Mouse (Mus musculus): ENCODE measurements at regions not wholly inside any gene's neighbourhood (a gene's known extent, or its start where the extent isn't known, plus 50 kb on each side); places are given as distances from the start of the nearest gene placed in this dataset.
A peak's percentile ranks its signal among the peaks of the same experiment; 100 is the strongest.

GRCm38 (mm10) chr15:8903651-8904050, 64.1 kb upstream of the Ranbp3l start:
- no peak for DNase-seq (ENCODE audit: low spot score in 2 of 2)

DNA sequence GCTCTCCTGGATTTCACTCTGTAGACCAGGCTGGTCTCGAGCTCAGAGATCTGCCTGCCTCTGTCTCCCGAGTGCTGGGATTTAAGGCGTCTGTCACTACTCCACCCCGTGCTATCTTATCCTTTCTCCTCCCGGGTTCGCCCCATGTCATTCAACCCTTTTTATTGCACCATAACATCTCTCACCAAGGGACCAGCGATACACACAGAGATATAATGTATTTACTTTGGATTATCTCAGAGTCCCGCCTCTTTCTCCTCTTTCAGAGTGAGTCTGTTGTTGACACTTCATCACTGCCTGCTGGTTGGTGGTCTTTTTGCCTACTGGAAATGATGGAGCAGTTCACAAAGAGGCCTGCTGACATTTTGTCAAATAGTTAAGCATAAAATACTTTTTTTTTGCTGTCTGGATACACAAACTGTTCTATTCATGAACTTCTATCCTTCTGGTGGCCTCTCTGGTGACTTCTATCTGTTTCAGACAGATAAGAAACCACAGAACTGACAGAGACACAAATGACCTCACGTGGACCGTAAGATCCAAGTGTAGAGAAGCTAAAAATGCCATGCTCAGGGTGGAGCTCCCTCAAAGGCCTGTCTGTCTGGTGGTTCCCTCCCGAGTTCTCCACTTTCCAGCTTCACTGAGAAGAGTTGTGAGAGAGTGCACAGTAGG, 70.1 kb upstream of the Ranbp3l start:
- DNase-seq (ENCODE audit: low spot score in 2 of 2): no peak

- no peak for DNase-seq (ENCODE audit: low spot score in 2 of 2)
Observed at GRCm38 (mm10) chr15:8896856-8897255, 70.9 kb upstream of the Ranbp3l start.

GRCm38 (mm10) chr15:8896391-8896790, 71.4 kb upstream of the Ranbp3l start:
- peak in 1 of 2 experiments; percentile 4 for DNase-seq (ENCODE audit: low spot score in 2 of 2)

- no peak for DNase-seq (ENCODE audit: low spot score in 2 of 2)
Observed at GRCm38 (mm10) chr15:8885585-8885984, 82.2 kb upstream of the Ranbp3l start.

GRCm38 (mm10) chr15:8884608-8885467, 82.9 kb upstream of the Ranbp3l start:
- no peak for DNase-seq (ENCODE audit: low spot score in 2 of 2)

DNA sequence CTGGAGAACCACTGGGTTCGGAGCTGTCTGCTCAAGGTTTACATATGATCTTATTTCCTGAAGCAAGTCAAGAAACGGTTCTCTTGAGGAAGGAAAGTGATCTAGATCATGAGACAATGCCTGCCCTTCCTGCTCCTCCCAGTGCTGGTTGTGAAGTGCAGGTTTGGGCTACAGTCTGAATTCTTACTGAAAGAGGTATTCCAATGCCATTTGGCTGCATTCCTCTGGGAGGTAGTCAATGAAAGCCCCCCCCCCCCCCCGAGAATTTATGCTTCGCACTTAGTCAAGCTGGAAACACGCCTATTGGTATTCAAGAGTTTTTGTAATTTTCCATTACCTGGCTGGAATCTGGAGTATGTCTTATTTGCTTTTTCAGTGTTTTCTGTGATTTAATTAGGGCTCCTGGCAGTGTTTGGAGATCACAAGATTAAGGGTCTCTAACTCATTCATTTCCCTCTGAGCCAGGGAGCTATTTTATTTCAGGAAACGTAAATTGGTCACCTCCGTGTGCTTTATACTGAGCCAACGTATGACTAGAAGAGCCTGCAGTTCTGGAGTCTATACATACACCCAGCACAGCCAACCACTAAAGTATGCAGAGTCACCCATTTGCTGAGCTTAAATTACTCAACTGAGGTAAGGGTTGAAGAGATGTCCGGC, 84.7 kb upstream of the Ranbp3l start:
- DNase-seq (ENCODE audit: low spot score in 2 of 2): no peak

DNA sequence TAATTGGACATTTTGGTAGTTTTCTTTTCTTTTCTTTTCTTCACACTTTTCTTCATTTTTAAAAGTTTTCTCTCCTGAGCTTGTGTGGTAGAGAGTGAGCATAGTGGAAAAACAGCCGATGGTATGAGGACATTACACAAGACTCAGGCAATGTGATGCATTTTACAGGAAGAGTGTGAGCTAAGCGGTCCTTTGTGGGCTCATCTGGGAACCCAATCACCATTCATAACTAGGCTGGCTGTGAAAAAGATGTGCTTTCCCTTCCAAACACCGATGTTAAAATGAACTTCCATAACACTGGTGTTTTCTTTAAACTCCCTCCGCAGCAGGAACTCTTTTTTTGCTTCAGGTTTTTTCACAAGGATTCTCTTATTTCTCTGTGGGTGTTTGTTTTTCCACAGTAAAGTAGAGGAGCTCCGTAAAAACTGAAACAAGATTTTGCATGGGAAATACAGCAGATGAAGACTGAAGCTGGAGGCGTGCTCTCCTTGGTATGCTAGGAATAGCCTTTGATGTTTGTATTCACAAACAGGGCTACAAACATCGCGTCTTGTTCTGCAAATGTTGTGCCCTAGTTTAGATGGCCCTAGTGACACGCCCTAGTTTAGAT, 92.8 kb upstream of the Ranbp3l start:
- DNase-seq (ENCODE audit: low spot score in 2 of 2): no peak

GRCm38 (mm10) chr15:8868021-8868420, 99.7 kb upstream of the Ranbp3l start:
- DNase-seq (ENCODE audit: low spot score in 2 of 2): no peak

DNA sequence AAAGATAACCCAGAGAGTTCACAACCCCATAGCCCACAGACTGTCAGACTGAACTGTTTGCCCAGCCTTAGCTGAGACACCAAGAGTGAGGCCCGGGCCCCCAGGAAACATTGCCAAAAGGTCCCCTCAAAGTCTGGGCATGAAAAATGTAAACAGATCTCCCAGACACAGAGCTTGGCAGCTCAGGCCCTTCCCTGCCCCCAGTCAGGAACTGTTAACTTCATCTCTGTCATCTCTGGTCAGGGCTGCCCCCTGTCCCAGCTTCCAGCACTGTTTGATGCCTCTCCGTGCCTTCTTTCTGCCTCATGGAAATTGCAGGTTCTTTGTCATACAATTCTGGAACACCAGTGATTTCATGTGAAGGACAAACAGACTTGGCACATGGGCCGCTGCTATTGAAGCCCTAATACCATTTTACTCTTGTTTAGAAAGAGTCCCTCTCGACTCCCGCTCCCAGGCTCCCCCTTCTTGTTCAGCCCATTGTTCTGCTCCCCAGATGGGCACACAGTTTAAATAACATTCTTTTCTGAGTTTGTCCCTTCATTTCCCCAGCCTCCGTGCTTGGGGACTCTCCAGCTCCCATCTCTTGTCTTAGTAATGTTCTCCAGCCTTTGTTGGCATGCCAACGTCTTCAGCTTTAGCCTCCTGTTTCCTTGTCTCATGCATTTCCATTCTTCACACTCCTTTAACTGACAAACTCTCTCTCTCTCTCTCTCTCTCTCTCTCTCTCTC, 100.4 kb upstream of the Ranbp3l start:
- DNase-seq (ENCODE audit: low spot score in 2 of 2): no peak

GRCm38 (mm10) chr15:8865089-8865933, 102.4 kb upstream of the Ranbp3l start:
- no peak for DNase-seq (ENCODE audit: low spot score in 2 of 2)

DNA sequence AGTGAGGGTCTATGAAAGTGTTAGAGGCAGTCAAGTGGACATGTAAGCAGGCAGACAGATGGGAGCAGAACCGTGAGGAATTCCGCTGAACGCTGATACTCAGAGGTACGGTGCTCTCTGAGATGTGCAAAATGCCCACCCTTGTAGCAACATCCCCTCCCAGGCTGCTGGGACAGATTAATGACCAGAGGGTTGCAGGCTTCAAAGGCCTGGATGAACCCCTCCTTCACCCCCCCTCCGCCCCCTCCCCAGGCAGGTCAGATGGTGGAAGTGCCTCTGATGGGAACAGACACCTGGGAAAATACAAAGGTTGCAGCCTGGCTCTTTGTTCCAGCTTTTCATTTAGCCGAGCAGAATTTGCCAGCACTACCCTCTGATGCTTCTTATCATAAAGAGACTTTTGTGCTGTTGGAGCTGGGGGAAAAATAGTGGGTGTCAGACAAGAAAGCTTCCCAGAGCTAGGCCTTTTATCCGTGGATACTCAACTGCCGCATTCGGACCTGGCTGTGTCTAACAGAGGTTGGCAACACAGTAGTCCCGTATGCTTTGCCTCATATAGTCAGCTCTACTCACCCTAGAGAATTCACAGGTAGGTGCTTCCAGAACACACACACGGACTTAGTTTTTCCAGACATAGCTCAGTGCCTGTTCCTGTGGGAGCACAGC, 111.2 kb upstream of the Ranbp3l start:
- DNase-seq (ENCODE audit: low spot score in 2 of 2): no peak

- DNase-seq (ENCODE audit: low spot score in 2 of 2): no peak
Observed at GRCm38 (mm10) chr15:8855511-8855910, 112.2 kb upstream of the Ranbp3l start.

- DNase-seq (ENCODE audit: low spot score in 2 of 2): no peak
Observed at GRCm38 (mm10) chr15:8854336-8854735, 113.4 kb upstream of the Ranbp3l start.

DNA sequence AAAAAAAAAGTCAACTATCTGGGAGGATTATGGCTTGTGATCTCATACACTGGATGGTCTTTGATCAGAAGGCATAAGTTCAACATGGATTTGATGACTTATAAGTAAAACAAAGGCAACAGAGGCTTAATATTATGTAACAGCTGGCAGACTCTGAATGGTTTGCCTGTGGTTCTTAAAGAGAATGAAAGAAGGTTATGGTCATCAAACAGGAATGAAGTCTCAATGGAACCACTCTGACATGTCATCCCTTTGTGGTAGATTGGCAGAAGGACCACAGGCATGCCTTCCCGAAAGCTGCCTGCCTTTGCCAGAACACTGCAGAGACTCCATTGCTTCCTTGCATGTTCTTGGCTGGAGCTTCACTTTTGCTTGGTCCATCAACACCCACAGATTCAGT, 116.8 kb upstream of the Ranbp3l start:
- DNase-seq (ENCODE audit: low spot score in 2 of 2): no peak

DNA sequence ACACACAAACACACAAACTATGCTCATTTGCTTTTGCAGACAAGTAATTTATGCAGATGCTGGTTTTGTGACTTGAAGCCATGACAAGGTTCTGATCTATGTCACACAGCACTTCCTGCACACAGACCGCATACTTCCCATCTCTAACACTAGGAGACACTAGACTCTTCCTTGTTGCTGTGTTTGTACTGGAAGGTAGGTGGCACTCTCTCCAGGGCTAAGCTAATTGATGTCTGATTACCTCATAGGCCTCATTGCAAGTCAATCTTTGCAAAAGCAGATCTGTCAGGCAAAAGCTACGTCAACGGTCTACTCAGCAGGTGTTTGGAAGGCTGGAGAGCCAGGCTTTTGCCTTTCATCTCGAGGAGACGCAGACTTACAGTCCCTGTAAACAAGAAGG, 118.3 kb upstream of the Ranbp3l start:
- no peak for DNase-seq (ENCODE audit: low spot score in 2 of 2)

DNA sequence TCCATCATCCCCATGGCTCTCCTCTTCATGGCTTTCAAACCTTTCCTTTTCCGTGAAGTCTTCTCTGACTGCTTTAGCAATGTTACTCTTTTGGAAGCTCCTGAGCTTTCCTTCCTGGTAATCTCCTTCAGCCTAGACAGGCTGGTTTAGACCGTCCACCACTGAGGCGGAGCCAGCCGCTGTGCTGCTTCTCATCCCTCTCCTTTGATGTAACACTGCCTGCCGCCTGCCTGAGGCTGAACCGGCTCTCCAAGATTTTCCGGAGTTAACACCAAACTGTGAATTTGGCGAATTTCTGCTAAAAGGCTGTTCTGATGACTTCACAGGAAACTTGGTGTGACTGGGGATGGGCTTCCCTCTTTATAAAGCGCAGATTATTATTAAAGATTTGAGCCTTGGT, 125.6 kb upstream of the Ranbp3l start:
- no peak for DNase-seq (ENCODE audit: low spot score in 2 of 2)

- DNase-seq (ENCODE audit: low spot score in 2 of 2): no peak
Observed at GRCm38 (mm10) chr15:8839462-8839861, 128.3 kb upstream of the Ranbp3l start.

DNA sequence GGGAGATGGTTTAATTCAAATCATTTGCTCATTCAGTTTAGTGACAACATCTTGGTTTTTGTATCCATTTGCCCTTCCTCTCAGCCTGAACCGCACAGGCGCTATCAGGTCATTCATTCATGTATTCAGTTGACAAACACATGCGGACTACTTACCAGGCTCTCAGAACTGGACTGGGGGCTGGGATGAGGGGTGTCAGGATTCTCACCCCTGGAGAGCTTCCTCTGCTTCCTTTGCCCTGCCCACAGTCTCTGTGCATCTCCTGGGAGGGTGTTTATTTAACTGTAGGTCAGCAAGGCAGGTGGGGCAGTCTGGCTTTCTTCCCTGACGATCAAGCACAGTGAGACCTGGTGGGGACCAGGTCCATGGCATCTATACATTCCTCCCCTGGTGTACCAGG, 123.6 kb upstream of the Slc1a3 start:
- DNase-seq (ENCODE audit: low spot score in 2 of 2): no peak

DNA sequence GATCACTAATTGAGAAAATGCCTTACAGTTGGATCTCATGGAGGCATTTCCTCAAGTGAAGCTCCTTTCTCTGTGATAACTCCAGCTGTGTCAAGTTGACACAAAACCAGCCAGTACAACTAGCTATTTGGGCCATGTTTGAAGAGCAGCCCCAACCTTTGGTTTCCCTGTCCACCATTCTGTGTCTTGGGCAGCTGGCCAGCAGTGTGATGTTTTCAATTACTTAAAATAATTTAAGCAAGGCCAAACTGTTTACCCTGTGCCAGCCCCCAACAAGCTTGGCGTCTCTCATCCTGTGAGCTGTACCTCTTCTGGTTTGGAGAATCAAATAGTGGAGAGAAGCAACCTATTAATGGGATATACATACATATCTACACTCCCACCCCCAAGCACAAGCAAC, 122.4 kb upstream of the Slc1a3 start:
- DNase-seq (ENCODE audit: low spot score in 2 of 2): no peak
